8 mouse cellular contexts compared by ENCODE assay signal in the genomic region with DNA sequence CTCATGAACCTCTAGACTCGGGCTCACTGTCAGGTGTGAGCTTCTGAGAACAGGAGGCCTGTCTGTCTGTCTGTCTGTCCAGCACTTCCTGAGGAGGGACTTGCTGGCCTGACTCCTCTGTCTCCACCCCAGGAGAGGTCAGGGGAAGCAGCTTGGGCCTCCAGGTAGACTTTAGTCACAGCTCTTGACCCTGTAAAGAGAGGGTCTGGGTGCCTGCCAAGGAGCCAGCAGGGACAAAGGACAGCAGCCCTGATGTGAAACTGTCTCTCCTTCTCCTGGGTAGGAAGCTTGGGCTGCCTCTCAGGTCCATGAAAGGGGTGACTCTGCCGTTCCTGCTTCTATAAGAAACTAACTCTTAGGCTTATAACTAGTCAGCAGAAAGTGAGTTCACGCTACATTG.
A peak's percentile ranks its signal among the peaks of the same experiment; 100 is the strongest.
DNase-seq lines count a peak whose midpoint lies in the region; ATAC-seq lines count a peak whose summit lies in the region.

No protein-coding gene starts in this region.

- H3K27me3 ChIP-seq in midbrain, embryonic 10.5 days (ENCODE audit: low read depth, poor library complexity, severe bottlenecking), result no peaks in the 10 kb centered on the region
- H3K27me3 ChIP-seq in midbrain, embryonic 16.5 days (ENCODE audit: control insufficient read depth, insufficient read depth, low read depth, low read length), result no peaks in the 10 kb centered on the region
- no peaks in the 10 kb centered on the region for H3K27me3 ChIP-seq in forebrain, embryonic 11.5 days (ENCODE audit: control insufficient read depth, insufficient read depth, low read length)
- no peaks in the 10 kb centered on the region for H3K27me3 ChIP-seq in kidney, embryonic 15.5 days
- no peaks in the 10 kb centered on the region for H3K27me3 ChIP-seq in neural tube, embryonic 15.5 days (replicated peaks)

- peaks cover 2% of the 10 kb centered on the region; the same call in 1 of the 2 replicates for H3K36me3 ChIP-seq in midbrain, embryonic 10.5 days
- H3K36me3 ChIP-seq in midbrain, embryonic 16.5 days (ENCODE audit: control insufficient read depth, insufficient read depth, low read length), result no peaks in the 10 kb centered on the region
- H3K36me3 ChIP-seq in forebrain, embryonic 11.5 days (ENCODE audit: control insufficient read depth, insufficient read depth, low read length), result no peaks in the 10 kb centered on the region
- no peaks in the 10 kb centered on the region for H3K36me3 ChIP-seq in kidney, embryonic 15.5 days
- H3K36me3 ChIP-seq in neural tube, embryonic 15.5 days, result no peaks in the 10 kb centered on the region

- no peak overlapping the region for H3K4me3 ChIP-seq in midbrain, embryonic 10.5 days
- H3K4me3 ChIP-seq in midbrain, embryonic 16.5 days (ENCODE audit: low read depth, low read length), result no peak overlapping the region
- H3K4me3 ChIP-seq in forebrain, embryonic 11.5 days (ENCODE audit: low read depth, low read length), result no peak overlapping the region
- no peak overlapping the region for H3K4me3 ChIP-seq in kidney, embryonic 15.5 days (replicated peaks)
- no peak overlapping the region for H3K4me3 ChIP-seq in neural tube, embryonic 15.5 days (replicated peaks)

- H3K4me1 ChIP-seq in midbrain, embryonic 10.5 days, result peaks cover 52% of the 10 kb centered on the region
- peaks cover 24% of the 10 kb centered on the region for H3K4me1 ChIP-seq in midbrain, embryonic 16.5 days (ENCODE audit: control insufficient read depth, insufficient read depth, low read length)
- H3K4me1 ChIP-seq in forebrain, embryonic 11.5 days (replicated peaks; ENCODE audit: control insufficient read depth, insufficient read depth, low read length), result peaks cover 9% of the 10 kb centered on the region
- H3K4me1 ChIP-seq in kidney, embryonic 15.5 days, result peaks cover 59% of the 10 kb centered on the region
- peaks cover 54% of the 10 kb centered on the region for H3K4me1 ChIP-seq in neural tube, embryonic 15.5 days

- no peak overlapping the region for H3K4me2 ChIP-seq in midbrain, embryonic 16.5 days (ENCODE audit: low read length)
- no peak overlapping the region for H3K4me2 ChIP-seq in forebrain, embryonic 11.5 days (ENCODE audit: low read depth, low read length, severe bottlenecking)
- H3K4me2 ChIP-seq in kidney, embryonic 15.5 days, result 0 out of 2 replicates have a peak overlapping the region, but pooled peaks have one; percentile 21
- H3K4me2 ChIP-seq in neural tube, embryonic 15.5 days, result no peak overlapping the region

- no peak overlapping the region for H3K9ac ChIP-seq in midbrain, embryonic 16.5 days (ENCODE audit: low read depth, low read length)
- no peak overlapping the region for H3K9ac ChIP-seq in forebrain, embryonic 11.5 days (ENCODE audit: low read length)
- H3K9ac ChIP-seq in kidney, embryonic 15.5 days, result no peak overlapping the region
- H3K9ac ChIP-seq in neural tube, embryonic 15.5 days (replicated peaks), result no peak overlapping the region

- DNase-seq in midbrain, embryonic 10.5 days (ENCODE audit: low spot score), result no peak
- no peak for DNase-seq in forebrain, embryonic 11.5 days (ENCODE audit: low spot score)
- no peak for DNase-seq in layer of hippocampus, postnatal 10 days (ENCODE audit: low spot score in 2 of 2)
- no peak for DNase-seq in embryo, embryonic 9.5 days (ENCODE audit: extremely low spot score)
- DNase-seq in cerebellum, adult 11 months, result no peak

- 83% methylated on average over 3 of the region's 3 CpGs for WGBS in midbrain, embryonic 10.5 days
- WGBS in midbrain, embryonic 16.5 days, result 74% methylated on average over 3 of the region's 3 CpGs
- 84% methylated on average over 3 of the region's 3 CpGs for WGBS in forebrain, embryonic 11.5 days
- WGBS in kidney, embryonic 15.5 days, result 39% methylated on average over 3 of the region's 3 CpGs
- 63% methylated on average over 3 of the region's 3 CpGs for WGBS in neural tube, embryonic 15.5 days

- peak overlapping the region; percentile 53 for H3K27ac ChIP-seq in midbrain, embryonic 10.5 days (replicated peaks)
- no peak overlapping the region for H3K27ac ChIP-seq in midbrain, embryonic 16.5 days (ENCODE audit: low read length)
- H3K27ac ChIP-seq in forebrain, embryonic 11.5 days (ENCODE audit: low read depth, low read length), result peak overlapping the region; percentile 8
- H3K27ac ChIP-seq in kidney, embryonic 15.5 days, result peak overlapping the region; percentile 89
- peak overlapping the region; percentile 67 for H3K27ac ChIP-seq in neural tube, embryonic 15.5 days (replicated peaks)

- no peak for ATAC-seq in midbrain, embryonic 16.5 days
- ATAC-seq in forebrain, embryonic 11.5 days (replicated peaks; ENCODE audit: low FRiP score), result no peak
- ATAC-seq in kidney, embryonic 15.5 days (replicated peaks; ENCODE audit: low FRiP score), result no peak
- ATAC-seq in neural tube, embryonic 15.5 days (ENCODE audit: low FRiP score), result no peak

- no peaks in the 10 kb centered on the region for H3K9me3 ChIP-seq in midbrain, embryonic 10.5 days (replicated peaks)
- H3K9me3 ChIP-seq in midbrain, embryonic 16.5 days (replicated peaks; ENCODE audit: control insufficient read depth, low read length, poor library complexity, severe bottlenecking), result no peaks in the 10 kb centered on the region
- H3K9me3 ChIP-seq in forebrain, embryonic 11.5 days (ENCODE audit: control insufficient read depth, low read length), result no peaks in the 10 kb centered on the region
- no peaks in the 10 kb centered on the region for H3K9me3 ChIP-seq in kidney, embryonic 15.5 days (replicated peaks)
- no peaks in the 10 kb centered on the region for H3K9me3 ChIP-seq in neural tube, embryonic 15.5 days (replicated peaks)
